Mouse (Mus musculus): ENCODE measurements at regions not wholly inside any gene's neighbourhood (a gene's known extent, or its start where the extent isn't known, plus 50 kb on each side); places are given as distances from the start of the nearest gene placed in this dataset.
A peak's percentile ranks its signal among the peaks of the same experiment; 100 is the strongest.
"Not testable (repeated sequence)": the region's sequence is repeated elsewhere in the genome, so short reads cannot be mapped to it uniquely, and the experiment has no call there.

- no peak for ATAC-seq (replicated peaks in 1 of 2; ENCODE audit: insufficient read depth in 1 of 2, low FRiP score in 2 of 2, low TSS enrichment in 1 of 2, low read depth in 1 of 2, poor library complexity in 2 of 2, severe bottlenecking in 2 of 2)
These were observed 363.8 kb upstream of the Fign start for GRCm38 (mm10) chr2:64461636-64462035.

DNA sequence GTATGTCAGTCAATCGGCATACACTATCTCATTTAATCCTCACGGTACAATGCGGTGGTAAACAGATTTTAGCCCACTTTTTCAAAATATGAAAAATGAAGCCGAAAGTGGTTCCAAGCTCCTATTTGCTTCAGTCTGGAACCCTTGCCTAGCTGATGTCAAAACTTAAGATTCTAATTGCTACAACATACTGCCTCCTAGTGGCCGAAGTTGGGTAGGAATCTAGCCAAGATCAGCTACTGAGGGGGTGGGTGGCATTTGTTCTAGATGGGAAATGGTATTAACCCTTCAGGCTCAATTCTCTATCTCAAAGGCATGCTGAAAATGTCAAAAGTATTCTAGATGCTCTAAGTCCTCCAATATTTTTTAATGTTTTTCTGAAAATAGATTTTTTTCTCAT, 360.3 kb upstream of the Fign start:
- ATAC-seq (replicated peaks in 1 of 2; ENCODE audit: insufficient read depth in 1 of 2, low FRiP score in 2 of 2, low TSS enrichment in 1 of 2, low read depth in 1 of 2, poor library complexity in 2 of 2, severe bottlenecking in 2 of 2): peak in 1 of 2 experiments; percentile 56; a peak in 1 of 4 replicates

DNA sequence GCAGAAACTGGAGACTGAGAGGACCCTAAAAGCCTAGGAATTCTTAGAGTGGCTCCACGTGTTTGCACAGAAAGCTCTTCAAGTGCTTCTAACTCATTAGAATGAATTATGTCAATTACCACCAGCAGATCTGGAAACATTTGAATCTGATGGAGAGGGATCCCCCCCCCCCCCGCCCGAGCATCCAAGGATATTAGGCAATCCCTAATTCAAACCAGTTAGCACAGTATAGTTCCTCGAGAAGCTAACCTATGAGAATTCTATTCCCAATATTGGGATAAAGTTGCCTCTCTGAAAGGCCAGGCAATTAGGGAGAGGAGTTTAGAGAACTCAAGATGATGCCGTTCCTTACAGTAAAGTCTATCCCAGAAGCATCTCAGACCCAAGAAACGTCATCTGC, 354.9 kb upstream of the Fign start:
- no peak for ATAC-seq (replicated peaks in 1 of 2; ENCODE audit: insufficient read depth in 1 of 2, low FRiP score in 2 of 2, low TSS enrichment in 1 of 2, low read depth in 1 of 2, poor library complexity in 2 of 2, severe bottlenecking in 2 of 2)

- no peak for ATAC-seq (replicated peaks in 1 of 2; ENCODE audit: insufficient read depth in 1 of 2, low FRiP score in 2 of 2, low TSS enrichment in 1 of 2, low read depth in 1 of 2, poor library complexity in 2 of 2, severe bottlenecking in 2 of 2)
These were observed 353.9 kb upstream of the Fign start for GRCm38 (mm10) chr2:64451614-64452317.

DNA sequence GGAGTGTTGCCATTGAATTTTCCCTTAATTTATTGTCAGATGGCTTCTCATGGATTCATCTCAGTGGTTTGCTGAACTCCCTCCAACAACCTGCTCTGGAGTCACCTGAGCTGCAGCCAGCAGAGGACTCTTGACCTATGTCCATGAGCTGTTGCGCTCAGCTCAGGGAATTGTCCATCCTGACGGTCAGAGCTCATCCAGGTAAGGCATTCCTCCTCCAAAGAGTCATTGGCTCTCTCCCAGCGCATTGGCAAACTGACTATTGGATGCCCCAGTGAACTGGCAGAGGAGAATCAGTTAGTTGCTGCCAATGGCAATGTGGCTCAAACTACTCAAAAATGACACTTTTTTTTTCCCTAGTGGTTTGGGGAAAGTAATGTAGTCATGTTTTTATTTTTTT, 345.3 kb upstream of the Fign start:
- no peak for ATAC-seq (replicated peaks in 1 of 2; ENCODE audit: insufficient read depth in 1 of 2, low FRiP score in 2 of 2, low TSS enrichment in 1 of 2, low read depth in 1 of 2, poor library complexity in 2 of 2, severe bottlenecking in 2 of 2)

GRCm38 (mm10) chr2:64440961-64441360, 343.1 kb upstream of the Fign start:
- no peak for ATAC-seq (replicated peaks in 1 of 2; ENCODE audit: insufficient read depth in 1 of 2, low FRiP score in 2 of 2, low TSS enrichment in 1 of 2, low read depth in 1 of 2, poor library complexity in 2 of 2, severe bottlenecking in 2 of 2)

DNA sequence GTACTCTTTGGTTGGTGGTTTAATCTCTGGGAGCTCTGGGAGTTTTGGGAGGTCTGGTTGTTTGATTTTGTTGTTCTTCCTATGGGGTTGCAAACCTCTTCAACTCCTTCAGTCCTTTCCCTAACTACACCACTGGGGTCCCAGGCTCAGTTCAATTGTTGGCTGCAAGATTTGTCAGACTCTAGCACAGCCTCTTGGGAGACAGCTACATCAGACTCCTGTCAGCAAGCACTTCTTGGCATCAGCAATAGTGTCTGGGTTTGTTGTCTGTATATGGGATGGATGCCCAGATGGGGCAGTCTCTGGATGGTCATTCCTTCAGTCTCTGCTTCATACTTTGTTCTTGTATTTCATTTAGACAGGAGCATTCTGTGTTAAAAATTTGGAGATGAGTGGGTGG, 319.3 kb upstream of the Fign start:
- not testable (repeated sequence) for ATAC-seq (replicated peaks in 1 of 2; ENCODE audit: insufficient read depth in 1 of 2, low FRiP score in 2 of 2, low TSS enrichment in 1 of 2, low read depth in 1 of 2, poor library complexity in 2 of 2, severe bottlenecking in 2 of 2)

DNA sequence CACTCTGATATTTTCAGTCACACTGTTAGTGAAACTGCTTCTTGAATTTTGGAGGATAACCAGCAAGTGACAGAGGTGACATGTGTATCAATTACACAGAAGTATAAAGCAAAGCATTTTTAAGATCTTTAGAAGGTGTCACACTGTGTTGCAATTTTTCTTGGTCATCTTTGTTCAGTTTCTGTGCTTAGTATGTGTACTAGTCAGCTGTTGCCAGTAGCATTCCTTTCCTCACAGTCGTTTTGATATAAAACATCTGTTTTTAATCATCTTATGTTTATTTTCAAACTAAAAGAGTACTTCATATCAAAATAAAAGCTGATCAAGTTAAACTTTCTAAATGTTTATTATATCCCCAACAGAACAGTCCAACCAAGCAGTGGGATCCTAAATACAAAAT, 316.0 kb upstream of the Fign start:
- ATAC-seq (replicated peaks in 1 of 2; ENCODE audit: insufficient read depth in 1 of 2, low FRiP score in 2 of 2, low TSS enrichment in 1 of 2, low read depth in 1 of 2, poor library complexity in 2 of 2, severe bottlenecking in 2 of 2): no peak

- ATAC-seq (replicated peaks in 1 of 2; ENCODE audit: insufficient read depth in 1 of 2, low FRiP score in 2 of 2, low TSS enrichment in 1 of 2, low read depth in 1 of 2, poor library complexity in 2 of 2, severe bottlenecking in 2 of 2): no peak
These were observed 315.4 kb upstream of the Fign start for GRCm38 (mm10) chr2:64413263-64413662.

GRCm38 (mm10) chr2:64395946-64396345, 298.1 kb upstream of the Fign start:
- no peak for ATAC-seq (replicated peaks in 1 of 2; ENCODE audit: insufficient read depth in 1 of 2, low FRiP score in 2 of 2, low TSS enrichment in 1 of 2, low read depth in 1 of 2, poor library complexity in 2 of 2, severe bottlenecking in 2 of 2)

GRCm38 (mm10) chr2:64394619-64395294, 296.9 kb upstream of the Fign start:
- ATAC-seq (replicated peaks in 1 of 2; ENCODE audit: insufficient read depth in 1 of 2, low FRiP score in 2 of 2, low TSS enrichment in 1 of 2, low read depth in 1 of 2, poor library complexity in 2 of 2, severe bottlenecking in 2 of 2): no peak

GRCm38 (mm10) chr2:64394199-64394598, 296.4 kb upstream of the Fign start:
- no peak for ATAC-seq (replicated peaks in 1 of 2; ENCODE audit: insufficient read depth in 1 of 2, low FRiP score in 2 of 2, low TSS enrichment in 1 of 2, low read depth in 1 of 2, poor library complexity in 2 of 2, severe bottlenecking in 2 of 2)

DNA sequence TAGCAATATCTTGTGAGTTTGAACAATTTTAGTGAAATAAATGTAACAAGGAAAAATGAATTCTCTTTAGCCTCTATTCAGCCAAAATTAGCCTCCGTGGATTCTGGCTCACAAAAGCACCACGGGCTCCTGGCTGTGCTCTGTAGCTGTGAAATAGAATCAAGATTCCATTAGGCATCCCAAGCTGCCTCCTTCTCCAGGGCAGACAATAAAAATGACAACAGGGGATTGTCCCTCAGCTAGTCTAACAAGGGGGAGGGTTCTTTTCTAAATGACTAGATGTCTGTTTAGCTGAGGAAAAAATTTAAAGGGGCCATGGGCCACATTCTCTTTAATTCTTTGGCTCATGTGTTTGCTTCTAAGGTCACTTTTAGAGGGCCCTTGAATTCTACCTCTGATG, 272.0 kb upstream of the Fign start:
- ATAC-seq (replicated peaks in 1 of 2; ENCODE audit: insufficient read depth in 1 of 2, low FRiP score in 2 of 2, low TSS enrichment in 1 of 2, low read depth in 1 of 2, poor library complexity in 2 of 2, severe bottlenecking in 2 of 2): no peak

GRCm38 (mm10) chr2:64367188-64367587, 269.4 kb upstream of the Fign start:
- ATAC-seq (replicated peaks in 1 of 2; ENCODE audit: insufficient read depth in 1 of 2, low FRiP score in 2 of 2, low TSS enrichment in 1 of 2, low read depth in 1 of 2, poor library complexity in 2 of 2, severe bottlenecking in 2 of 2): no peak

DNA sequence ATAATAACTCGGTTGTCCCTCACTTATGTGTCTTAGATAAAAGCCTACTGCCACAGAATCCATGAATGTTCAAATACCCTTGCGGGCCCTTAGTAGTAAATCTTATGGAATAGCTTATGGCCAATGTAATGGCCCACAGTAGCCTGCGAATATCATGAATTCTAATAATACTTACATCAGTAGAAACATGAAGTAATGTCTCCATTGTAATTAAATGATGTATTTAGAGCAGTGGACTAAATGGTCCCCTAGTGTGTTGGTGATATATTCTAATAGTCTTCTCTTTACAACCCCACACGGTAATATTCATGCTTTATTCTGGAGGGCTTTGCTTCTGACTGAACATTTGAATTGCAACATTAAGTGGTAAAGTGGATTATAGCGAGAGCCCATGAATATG, 268.7 kb upstream of the Fign start:
- ATAC-seq (replicated peaks in 1 of 2; ENCODE audit: insufficient read depth in 1 of 2, low FRiP score in 2 of 2, low TSS enrichment in 1 of 2, low read depth in 1 of 2, poor library complexity in 2 of 2, severe bottlenecking in 2 of 2): no peak

DNA sequence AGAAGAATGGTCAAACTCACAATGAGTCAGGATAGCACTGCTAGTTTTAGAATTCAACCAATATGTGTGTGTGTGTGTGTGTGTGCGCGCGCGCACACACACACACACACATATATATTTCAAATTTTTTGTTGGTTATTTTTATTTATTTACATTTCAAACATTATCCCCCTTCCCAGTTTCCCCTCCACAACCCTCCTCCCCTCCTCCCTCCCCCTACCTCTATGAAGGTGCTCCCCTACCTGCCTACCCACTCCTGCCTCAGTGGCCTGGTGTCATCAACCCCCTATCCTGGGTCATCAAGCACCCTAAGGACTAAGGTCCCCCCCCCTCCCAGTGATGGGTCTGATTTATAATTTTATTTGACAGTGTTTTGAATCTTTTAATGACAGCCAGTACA, 258.4 kb upstream of the Fign start:
- no peak for ATAC-seq (replicated peaks in 1 of 2; ENCODE audit: insufficient read depth in 1 of 2, low FRiP score in 2 of 2, low TSS enrichment in 1 of 2, low read depth in 1 of 2, poor library complexity in 2 of 2, severe bottlenecking in 2 of 2)

DNA sequence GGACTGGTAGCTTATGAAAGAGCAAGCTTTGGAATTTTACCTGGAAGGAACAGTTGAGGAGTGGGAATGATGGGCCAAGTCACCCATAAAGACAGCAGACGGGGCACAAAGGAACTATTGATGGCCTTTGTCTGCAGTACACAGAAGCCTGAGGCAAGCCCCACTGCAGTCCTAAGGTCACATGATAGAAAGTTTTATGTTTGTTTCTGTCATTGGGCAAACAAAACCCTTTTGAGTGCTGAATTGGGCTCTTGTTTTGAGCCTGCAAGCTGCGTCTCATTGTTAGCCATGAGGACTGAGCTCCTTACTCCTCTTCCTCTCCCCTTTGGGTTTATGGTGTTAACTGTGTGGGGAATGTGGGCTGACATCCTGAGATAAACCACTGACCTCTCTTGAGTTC, 227.7 kb upstream of the Fign start:
- ATAC-seq (replicated peaks in 1 of 2; ENCODE audit: insufficient read depth in 1 of 2, low FRiP score in 2 of 2, low TSS enrichment in 1 of 2, low read depth in 1 of 2, poor library complexity in 2 of 2, severe bottlenecking in 2 of 2): no peak
